8 mouse cellular contexts compared by ENCODE assay signal in genomic region chr6:127768621-127769274, GRCm38 (mm10). TPM values are rescaled to one million over a fixed set of nuclear protein-coding genes. Genes with fewer than 3 reads are reported as not detected.
DNase-seq lines count a peak whose midpoint lies in the region; ATAC-seq and TF ChIP-seq lines count a peak whose summit lies in the region.

No protein-coding gene starts in this region.

- TF ChIP-seq CTCF in ES-Bruce4 (IDR thresholded peaks at IDR 0.05; ENCODE audit: low read depth, low read length), result no peak

- no peak for DNase-seq in heart, postnatal 4 days
- DNase-seq in embryonic facial prominence, embryonic 10.5 days (ENCODE audit: low spot score), result peak; percentile 60
- peak; percentile 41 to 62 for DNase-seq in layer of hippocampus, postnatal 10 days (ENCODE audit: low spot score in 2 of 2)
- DNase-seq in ovary, postnatal 10 days (ENCODE audit: low spot score), result no peak
- DNase-seq in frontal cortex, postnatal 14 days (ENCODE audit: low spot score in 2 of 2), result no peak

- H3K9ac ChIP-seq in heart, embryonic 13.5 days, result peak overlapping the region; percentile 50; the same call in 1 of the 2 replicates
- H3K9ac ChIP-seq in ES-Bruce4 (ENCODE audit: low read depth, poor library complexity, severe bottlenecking), result peak overlapping the region; percentile 59
- H3K9ac ChIP-seq in neural tube, embryonic 15.5 days (replicated peaks), result peak overlapping the region; percentile 61

- H3K27me3 ChIP-seq in heart, embryonic 13.5 days (replicated peaks), result peaks cover 99% of the 10 kb centered on the region
- H3K27me3 ChIP-seq in ES-Bruce4 (ENCODE audit: control insufficient read depth, insufficient read depth, low read length, poor library complexity, severe bottlenecking), result peaks cover 9% of the 10 kb centered on the region
- peaks cover 99% of the 10 kb centered on the region for H3K27me3 ChIP-seq in embryonic facial prominence, embryonic 10.5 days (replicated peaks; ENCODE audit: low read depth, poor library complexity, severe bottlenecking)
- peaks cover 3% of the 10 kb centered on the region; the same call in 1 of the 2 replicates for H3K27me3 ChIP-seq in neural tube, embryonic 15.5 days (replicated peaks)

- peak overlapping the region; percentile 81 for H3K4me2 ChIP-seq in heart, embryonic 13.5 days
- peak overlapping the region; percentile 78 for H3K4me2 ChIP-seq in neural tube, embryonic 15.5 days

- no peaks in the 10 kb centered on the region for H3K36me3 ChIP-seq in heart, embryonic 13.5 days
- H3K36me3 ChIP-seq in ES-Bruce4 (ENCODE audit: control insufficient read depth, insufficient read depth, low read length, poor library complexity, severe bottlenecking), result no peaks in the 10 kb centered on the region
- no peaks in the 10 kb centered on the region for H3K36me3 ChIP-seq in embryonic facial prominence, embryonic 10.5 days (replicated peaks)
- H3K36me3 ChIP-seq in neural tube, embryonic 15.5 days, result no peaks in the 10 kb centered on the region

- WGBS in heart, embryonic 13.5 days, result under 1% methylated on average over 54 of the region's 64 CpGs
- under 1% methylated on average over 61 of the region's 64 CpGs for WGBS in embryonic facial prominence, embryonic 10.5 days
- WGBS in neural tube, embryonic 15.5 days, result under 1% methylated on average over 60 of the region's 64 CpGs

- peaks cover 51% of the 10 kb centered on the region for H3K4me1 ChIP-seq in heart, embryonic 13.5 days
- no peaks in the 10 kb centered on the region for H3K4me1 ChIP-seq in ES-Bruce4 (ENCODE audit: control insufficient read depth, insufficient read depth, low read length)
- peaks cover 53% of the 10 kb centered on the region for H3K4me1 ChIP-seq in embryonic facial prominence, embryonic 10.5 days
- peaks cover 56% of the 10 kb centered on the region for H3K4me1 ChIP-seq in neural tube, embryonic 15.5 days

- H3K27ac ChIP-seq in heart, embryonic 13.5 days (replicated peaks), result no peak overlapping the region
- no peak overlapping the region for H3K27ac ChIP-seq in ES-Bruce4 (ENCODE audit: insufficient read depth, low read length)
- peak overlapping the region; percentile 83 for H3K27ac ChIP-seq in embryonic facial prominence, embryonic 10.5 days (replicated peaks)
- peak overlapping the region; percentile 82 for H3K27ac ChIP-seq in neural tube, embryonic 15.5 days (replicated peaks)

- no peak for TF ChIP-seq EP300 in ES-Bruce4 (IDR thresholded peaks at IDR 0.05; ENCODE audit: insufficient read depth, low read depth, low read length)

- H3K9me3 ChIP-seq in heart, embryonic 13.5 days, result no peaks in the 10 kb centered on the region
- H3K9me3 ChIP-seq in ES-Bruce4 (replicated peaks; ENCODE audit: control insufficient read depth, insufficient read depth, low read length, poor library complexity, severe bottlenecking), result no peaks in the 10 kb centered on the region
- no peaks in the 10 kb centered on the region for H3K9me3 ChIP-seq in embryonic facial prominence, embryonic 10.5 days
- no peaks in the 10 kb centered on the region for H3K9me3 ChIP-seq in neural tube, embryonic 15.5 days (replicated peaks)

- no peak for TF ChIP-seq POLR2A in ES-Bruce4 (IDR thresholded peaks at IDR 0.05; ENCODE audit: insufficient read depth, low read length)

- no peak for ATAC-seq in heart, embryonic 13.5 days (ENCODE audit: extremely low read depth, insufficient number of reproducible peaks, low FRiP score, low TSS enrichment)
- peak; percentile 16; the same call in 1 of the 2 replicates for ATAC-seq in neural tube, embryonic 15.5 days (ENCODE audit: low FRiP score)

- H3K4me3 ChIP-seq in heart, embryonic 13.5 days, result peak overlapping the region; percentile 56
- H3K4me3 ChIP-seq in ES-Bruce4 (ENCODE audit: low read depth, low read length), result peak overlapping the region; percentile 71
- H3K4me3 ChIP-seq in embryonic facial prominence, embryonic 10.5 days, result peak overlapping the region; percentile 68
- H3K4me3 ChIP-seq in neural tube, embryonic 15.5 days (replicated peaks), result peak overlapping the region; percentile 64

RNA-seq across cellular contexts. Expression of gene Prmt8, which starts 0.5 kb away (rescaled TPM):
- polyA plus RNA-seq in heart, embryonic 13.5 days (2015; fragmentation: Nextera tagmentation; extraction: Ambion mirVana), result 0.28 and 0.29 TPM in 2 replicates
- under 1 TPM; 0.09 to 0.12 TPM for total RNA-seq in heart, postnatal 4 days (2021)
- polyA plus RNA-seq in ES-Bruce4 (2011; ENCODE audit: insufficient read depth, insufficient read length, low read depth, missing spikeins), result 0.22 and 0.32 TPM in 2 replicates
- 3.9 and 7.9 TPM in 2 replicates for polyA plus RNA-seq in embryonic facial prominence, embryonic 10.5 days (2016; fragmentation: Nextera tagmentation; extraction: Ambion mirVana)
- 10 to 100 TPM; 81.0 to 84.0 TPM for total RNA-seq in layer of hippocampus, postnatal 10 days (2021)
- 32.8 and 37.9 TPM in 2 replicates for polyA plus RNA-seq in neural tube, embryonic 15.5 days (2015; fragmentation: Nextera tagmentation; extraction: Ambion mirVana)

Comparison
In these comparisons a context has a peak if more than half of its experiments do, and no peak if none do; other contexts are left out.
1. H3K27ac ChIP-seq: peak in embryonic facial prominence, embryonic 10.5 days (single experiment) and neural tube, embryonic 15.5 days (single experiment); none in heart, embryonic 13.5 days (single experiment) and ES-Bruce4 (single experiment).
2. DNase-seq: peak in embryonic facial prominence, embryonic 10.5 days (single experiment) and layer of hippocampus, postnatal 10 days (2 of 2); none in heart, postnatal 4 days (single experiment), ovary, postnatal 10 days (single experiment) and frontal cortex, postnatal 14 days (0 of 2).
3. Peak in every context shown above with its lines, with median percentiles within 50 percentile points of each other: H3K4me3 ChIP-seq and H3K9ac ChIP-seq.